Mouse (Mus musculus) embryonic facial prominence, embryonic 11.5 days (tissue): ENCODE results near the gene Pemt. TPM values are rescaled to one million over a fixed set of nuclear protein-coding genes. Genes with fewer than 3 reads are reported as not detected.

ENCODE experiments used
- ATAC-seq: fragments of 200-750 bp; cut with Nextera tagmentation; replicated peaks from 2 replicates; pipeline ENCODE4 v1.8.0; 2017; ENCODE audit warnings: low read depth; ENCODE audit not compliant: insufficient number of reproducible peaks, low FRiP score, low TSS enrichment
- DNase-seq: peaks from one replicate; pipeline ENCODE4 v3.0.0-alpha.2; 2015; ENCODE audit warnings: low spot score
- H3K27ac ChIP-seq: fragments of 300-500 bp; sonication (generic); replicated peaks from 2 replicates; pipeline ENCODE4 v1.5.1; 2014; ENCODE audit warnings: mild to moderate bottlenecking, low read depth, low read length, control low read depth
- H3K27me3 ChIP-seq: fragments of 300-500 bp; sonication (generic); 2 replicates; pipeline ENCODE4 v1.6.1; 2014; ENCODE audit warnings: mild to moderate bottlenecking, low read length, moderate library complexity, mixed read lengths; ENCODE audit not compliant: control insufficient read depth, insufficient read depth
- H3K36me3 ChIP-seq: fragments of 300-500 bp; sonication (generic); replicated peaks from 2 replicates; pipeline ENCODE4 v1.6.1; 2014; ENCODE audit warnings: low read depth, mild to moderate bottlenecking, low read length, moderate library complexity, mixed read lengths; ENCODE audit not compliant: control insufficient read depth, insufficient read depth
- H3K4me1 ChIP-seq: fragments of 300-500 bp; sonication (generic); 2 replicates; pipeline ENCODE4 v1.6.1; 2014; ENCODE audit warnings: low read length, mixed read lengths; ENCODE audit not compliant: control insufficient read depth, insufficient read depth
- H3K4me2 ChIP-seq: fragments of 300-500 bp; sonication (generic); 2 replicates; pipeline ENCODE4 v1.6.1; 2014; ENCODE audit warnings: low read depth, mild to moderate bottlenecking, control low read depth, low read length, moderate library complexity
- H3K4me3 ChIP-seq: fragments of 300-500 bp; sonication (generic); 2 replicates; pipeline ENCODE4 v1.5.1; 2014; ENCODE audit warnings: low read depth, low read length, control low read depth
- H3K9ac ChIP-seq: fragments of 300-500 bp; sonication (generic); replicated peaks from 2 replicates; pipeline ENCODE4 v1.6.1; 2014; ENCODE audit warnings: mild to moderate bottlenecking, control low read depth, low read length
- H3K9me3 ChIP-seq: fragments of 300-500 bp; sonication (generic); replicated peaks from 2 replicates; pipeline ENCODE4 v1.6.1; 2016; ENCODE audit warnings: mild to moderate bottlenecking, low read length, inconsistent platforms, mixed read lengths; ENCODE audit not compliant: control insufficient read depth
- WGBS: fragments of 180-500 bp; shearing (Covaris S2); extraction: QIAGEN DNeasy Blood & Tissue Kit; methylation state at CpG from one replicate; pipeline ENCODE4 v1.1.7; 2014; 5-methylcytosine and 5-hydroxymethylcytosine counted together
- polyA plus RNA-seq: library from polyadenylated mRNA; unstranded; fragments of >200 nt; fragmentation: Nextera tagmentation; extraction: Ambion mirVana; gene quantifications from 2 replicates; pipeline ENCODE4 v1.2.1, GENCODE M21; 2014

Pemt gene
- polyA plus RNA-seq, 1 experiment from 2014 or later, result 7.3 TPM

GRCm38 (mm10) chr11:59964818-59965217, 81.5 kb downstream of the Pemt start, which contains the start of gene Rasd1:
Gene Rasd1 (minus strand): TSS chr11:59964944.
- Histone ChIP-seq H3K27me3 (peaks cover 9% of the 10 kb centered on the region), H3K36me3 (no peaks in the 10 kb centered on the region; the same call in 1 of the 2 replicates), H3K4me1 (peaks cover 2% of the 10 kb centered on the region), H3K27ac (no peak within 1 kb of the TSS), H3K4me3 (peak within 1 kb of the TSS; percentile 43), H3K9me3 (no peaks in the 10 kb centered on the region), H3K4me2 (peak within 1 kb of the TSS; percentile 89), H3K9ac (peak within 1 kb of the TSS; percentile 22)
- peak; percentile 80 for DNase-seq
- WGBS, result under 1% methylated on average over 28 of the region's 28 CpGs
- ATAC-seq, result peak; percentile 54

GRCm38 (mm10) chr11:59964163-59964758, 82.0 kb downstream of the Pemt start:
- peak; percentile 38 for DNase-seq
- WGBS, result 4% methylated on average over 33 of the region's 33 CpGs
- peaks cover 5% of the 10 kb centered on the region for H3K4me1 ChIP-seq

GRCm38 (mm10) chr11:59963364-59964162, 82.7 kb downstream of the Pemt start:
- 7% methylated on average over 34 of the region's 34 CpGs for WGBS
- DNase-seq (peak; percentile 30), ATAC-seq (no peak)
- H3K9ac ChIP-seq, result peak overlapping the region; percentile 22
- peak overlapping the region; percentile 89 for H3K4me2 ChIP-seq
- H3K9me3 ChIP-seq, result no peaks in the 10 kb centered on the region
- H3K27ac ChIP-seq, result no peak overlapping the region
- peaks cover 5% of the 10 kb centered on the region for H3K4me1 ChIP-seq
- peaks cover 9% of the 10 kb centered on the region for H3K27me3 ChIP-seq
- H3K36me3 ChIP-seq, result no peaks in the 10 kb centered on the region; the same call in 1 of the 2 replicates
- peak overlapping the region; percentile 43 for H3K4me3 ChIP-seq

More at GRCm38 (mm10) chr11:59964163-59964758, 82.0 kb downstream of the Pemt start:
- peak overlapping the region; percentile 22 for H3K9ac ChIP-seq
- no peak overlapping the region for H3K27ac ChIP-seq
- peaks cover 9% of the 10 kb centered on the region for H3K27me3 ChIP-seq
- no peaks in the 10 kb centered on the region; the same call in 1 of the 2 replicates for H3K36me3 ChIP-seq
- peak overlapping the region; percentile 43 for H3K4me3 ChIP-seq
- H3K4me2 ChIP-seq, result peak overlapping the region; percentile 89
- ATAC-seq, result no peak
- no peaks in the 10 kb centered on the region for H3K9me3 ChIP-seq

GRCm38 (mm10) chr11:59962590-59962989, 83.7 kb downstream of the Pemt start:
- ATAC-seq, result no peak
- 52% methylated on average over 3 of the region's 3 CpGs for WGBS
- H3K9ac ChIP-seq, result no peak overlapping the region
- no peaks in the 10 kb centered on the region for H3K9me3 ChIP-seq
- peaks cover 5% of the 10 kb centered on the region for H3K4me1 ChIP-seq
- no peak overlapping the region for H3K4me3 ChIP-seq
- peaks cover 9% of the 10 kb centered on the region for H3K27me3 ChIP-seq
- H3K4me2 ChIP-seq, result no peak overlapping the region
- no peak overlapping the region for H3K27ac ChIP-seq
- H3K36me3 ChIP-seq, result no peaks in the 10 kb centered on the region; the same call in 1 of the 2 replicates
- no peak for DNase-seq

GRCm38 (mm10) chr11:59961338-59961875, 84.9 kb downstream of the Pemt start:
- Histone ChIP-seq H3K4me2 (no peak overlapping the region; the same call in none of the 2 replicates), H3K27ac (peak overlapping the region; percentile 8), H3K4me3 (no peak overlapping the region), H3K36me3 (no peaks in the 10 kb centered on the region; the same call in 1 of the 2 replicates), H3K9me3 (no peaks in the 10 kb centered on the region), H3K27me3 (peaks cover 9% of the 10 kb centered on the region), H3K9ac (peak overlapping the region; percentile 41; the same call in 1 of the 2 replicates), H3K4me1 (peaks cover 5% of the 10 kb centered on the region)
- whole genome bisulfite sequencing, result 75% methylated on average over 9 of the region's 9 CpGs
- DNase-seq (no peak), ATAC-seq (no peak)

- Histone ChIP-seq H3K9ac (0 out of 2 replicates have a peak overlapping the region, but pooled peaks have one; percentile 25), H3K4me1 (peaks cover 5% of the 10 kb centered on the region), H3K4me2 (peak overlapping the region; percentile 6; the same call in 1 of the 2 replicates), H3K27me3 (peaks cover 9% of the 10 kb centered on the region), H3K4me3 (no peak overlapping the region), H3K27ac (peak overlapping the region; percentile 68), H3K36me3 (no peaks in the 10 kb centered on the region; the same call in 1 of the 2 replicates), H3K9me3 (no peaks in the 10 kb centered on the region)
- ATAC-seq (peak; percentile 71), DNase-seq (peak; percentile 88)
- WGBS, result 56% methylated on average over 20 of the region's 20 CpGs
These were observed 85.6 kb downstream of the Pemt start for GRCm38 (mm10) chr11:59960476-59961337.

GRCm38 (mm10) chr11:59959453-59959852, 86.8 kb downstream of the Pemt start:
- Histone ChIP-seq H3K9ac (no peak overlapping the region), H3K27me3 (peaks cover 9% of the 10 kb centered on the region), H3K27ac (no peak overlapping the region), H3K4me3 (no peak overlapping the region), H3K4me1 (peaks cover 5% of the 10 kb centered on the region; the same call in 1 of the 2 replicates), H3K4me2 (no peak overlapping the region), H3K9me3 (no peaks in the 10 kb centered on the region), H3K36me3 (no peaks in the 10 kb centered on the region; the same call in 1 of the 2 replicates)
- DNase-seq, result no peak
- 81% methylated on average over 4 of the region's 4 CpGs for WGBS
- no peak for ATAC-seq
